Mouse (Mus musculus): Measurements from ENCODE around the gene Hand2. TPM values are rescaled to one million over a fixed set of nuclear protein-coding genes. Genes with fewer than 3 reads are reported as not detected.

Gene Hand2
- total and polyA plus RNA-seq, 3 experiments = not detected

GRCm38 (mm10) chr8:57341541-57341840 is 20.7 kb downstream of the Hand2 start:
- Histone ChIP-seq H3K4me3 (ENCODE audit: control insufficient read depth in 1 of 2, insufficient read depth in 1 of 2, low read depth in 2 of 2, low read length in 2 of 2) (no peak overlapping the region), H3K79me2 (ENCODE audit: control insufficient read depth, insufficient read depth, low read length, poor library complexity) (no peaks in the 10 kb centered on the region), H3K9ac (ENCODE audit: control insufficient read depth, low read depth, low read length, poor library complexity, severe bottlenecking) (no peak overlapping the region), H3K4me1 (ENCODE audit: control insufficient read depth in 1 of 2, insufficient read depth in 2 of 2, low read length in 2 of 2) (no peaks in the 10 kb centered on the region), H3K27ac (ENCODE audit: control insufficient read depth, low read depth, low read length) (no peak overlapping the region), H3K9me3 (replicated peaks; ENCODE audit: insufficient read depth, low read length) (no peaks in the 10 kb centered on the region), H3K36me3 (ENCODE audit: control insufficient read depth in 1 of 2, insufficient read depth in 2 of 2, low read length in 2 of 2) (no peaks in the 10 kb centered on the region), H3K27me3 (ENCODE audit: control insufficient read depth in 1 of 2, insufficient read depth in 2 of 2, low read length in 2 of 2) (no peaks in the 10 kb centered on the region)
- DNase-seq (ENCODE audit: low read depth, low spot score) = no peak
- TF ChIP-seq RCOR1 (IDR thresholded peaks at IDR 0.05; ENCODE audit: low read depth, low read length) (no peak), BHLHE40 (IDR thresholded peaks at IDR 0.05; ENCODE audit: borderline replicate concordance, low read depth, low read length) (no peak), E2F4 (IDR thresholded peaks at IDR 0.05; ENCODE audit: borderline replicate concordance, low read depth, low read length) (no peak), TBP (IDR thresholded peaks at IDR 0.05; ENCODE audit: low read depth, low read length) (no peak), CHD1 (IDR thresholded peaks at IDR 0.05; ENCODE audit: low read depth, low read length) (no peak), TCF12 (IDR thresholded peaks at IDR 0.05; ENCODE audit: low read depth, low read length) (no peak), USF1 (IDR thresholded peaks at IDR 0.05; ENCODE audit: low read depth, low read length) (no peak), POLR2A (IDR thresholded peaks at IDR 0.05; ENCODE audit: control insufficient read depth in 1 of 2, insufficient read depth in 1 of 2, low read depth in 1 of 2, low read length in 2 of 2, poor library complexity in 1 of 2) (no peak), NELFE (IDR thresholded peaks at IDR 0.05; ENCODE audit: low read depth, low read length) (no peak), KAT2A (conservative IDR thresholded peaks at IDR 0.05; ENCODE audit: low read depth, low read length) (no peak)

GRCm38 (mm10) chr8:57342386-57343090 is 21.8 kb downstream of the Hand2 start:
- Histone ChIP-seq H3K79me2 (ENCODE audit: control insufficient read depth, insufficient read depth, low read length, poor library complexity) (no peaks in the 10 kb centered on the region), H3K36me3 (ENCODE audit: control insufficient read depth in 1 of 2, insufficient read depth in 2 of 2, low read length in 2 of 2) (no peaks in the 10 kb centered on the region), H3K27ac (ENCODE audit: control insufficient read depth, low read depth, low read length) (no peak overlapping the region), H3K27me3 (ENCODE audit: control insufficient read depth in 1 of 2, insufficient read depth in 2 of 2, low read length in 2 of 2) (no peaks in the 10 kb centered on the region), H3K4me3 (ENCODE audit: control insufficient read depth in 1 of 2, insufficient read depth in 1 of 2, low read depth in 2 of 2, low read length in 2 of 2) (no peak overlapping the region), H3K4me1 (ENCODE audit: control insufficient read depth in 1 of 2, insufficient read depth in 2 of 2, low read length in 2 of 2) (no peaks in the 10 kb centered on the region), H3K9me3 (replicated peaks; ENCODE audit: insufficient read depth, low read length) (no peaks in the 10 kb centered on the region), H3K9ac (ENCODE audit: control insufficient read depth, low read depth, low read length, poor library complexity, severe bottlenecking) (no peak overlapping the region)
- no peak for DNase-seq (ENCODE audit: low read depth, low spot score)
- TF ChIP-seq MYB (IDR thresholded peaks at IDR 0.05; ENCODE audit: low read depth, low read length) (no peak), POLR2A (IDR thresholded peaks at IDR 0.05; ENCODE audit: control insufficient read depth in 1 of 2, insufficient read depth in 1 of 2, low read depth in 1 of 2, low read length in 2 of 2, poor library complexity in 1 of 2) (no peak), GATA1 (IDR thresholded peaks at IDR 0.05; ENCODE audit: low read depth, low read length) (no peak), KAT2A (conservative IDR thresholded peaks at IDR 0.05; ENCODE audit: low read depth, low read length) (no peak), CHD2 (IDR thresholded peaks at IDR 0.05; ENCODE audit: low read length) (no peak), MAFK (IDR thresholded peaks at IDR 0.05; ENCODE audit: borderline replicate concordance, low read depth, low read length) (no peak), MAX (IDR thresholded peaks at IDR 0.05; ENCODE audit: low read length) (no peak)
